Mouse (Mus musculus) liver, embryonic 13.5 days (tissue): ENCODE measurements around the gene Polrmt. TPM values are rescaled to one million over a fixed set of nuclear protein-coding genes. Genes with fewer than 3 reads are reported as not detected.
A peak's percentile ranks its signal among the peaks of the same experiment; 100 is the strongest.

Experiments used
- ATAC-seq: fragments of 200-750 bp; cut with Nextera tagmentation; 2 replicates; pipeline ENCODE4 v1.8.0; 2017; ENCODE audit warnings: low read depth, mild to moderate bottlenecking, moderate number of reproducible peaks, moderate library complexity
- DNase-seq: peaks from one replicate; pipeline ENCODE4 v3.0.0; 2022
- H3K27ac ChIP-seq: fragments of 300-500 bp; sonication (generic); 2 replicates; pipeline ENCODE4 v1.5.1; 2015; ENCODE audit warnings: moderate library complexity, mild to moderate bottlenecking, inconsistent platforms
- H3K27me3 ChIP-seq: fragments of 300-500 bp; sonication (generic); 2 replicates; pipeline ENCODE4 v1.6.1; 2015; ENCODE audit warnings: mild to moderate bottlenecking, inconsistent platforms
- H3K36me3 ChIP-seq: fragments of 300-500 bp; sonication (generic); 2 replicates; pipeline ENCODE4 v1.6.1; 2015; ENCODE audit warnings: mild to moderate bottlenecking, inconsistent platforms
- H3K4me1 ChIP-seq: fragments of 300-500 bp; sonication (generic); replicated peaks from 2 replicates; pipeline ENCODE4 v1.6.1; 2015; ENCODE audit warnings: inconsistent platforms
- H3K4me2 ChIP-seq: fragments of 300-500 bp; sonication (generic); 2 replicates; pipeline ENCODE4 v1.6.1; 2015; ENCODE audit warnings: inconsistent platforms, mild to moderate bottlenecking, moderate library complexity
- H3K4me3 ChIP-seq: fragments of 300-500 bp; sonication (generic); replicated peaks from 2 replicates; pipeline ENCODE4 v1.5.1; 2015; ENCODE audit warnings: mild to moderate bottlenecking, inconsistent platforms
- H3K9ac ChIP-seq: fragments of 300-500 bp; sonication (generic); 2 replicates; pipeline ENCODE4 v1.6.1; 2015; ENCODE audit warnings: mild to moderate bottlenecking, inconsistent platforms
- H3K9me3 ChIP-seq: fragments of 300-500 bp; sonication (generic); replicated peaks from 2 replicates; pipeline ENCODE4 v1.6.1; 2016; ENCODE audit warnings: inconsistent platforms
- WGBS: fragments of 180-500 bp; shearing (Covaris S2); methylation state at CpG from one replicate; pipeline ENCODE4 v1.1.7; 2015; ENCODE audit not compliant: insufficient replicate concordance; 5-methylcytosine and 5-hydroxymethylcytosine counted together
- polyA plus RNA-seq: library from polyadenylated mRNA; unstranded; fragments of >200 nt; fragmentation: Nextera tagmentation; extraction: Ambion mirVana; gene quantifications from 2 replicates; pipeline ENCODE4 v1.2.1, GENCODE M21; 2015

Gene Polrmt
- polyA plus RNA-seq = 20.0 and 20.8 TPM in 2 replicates

- peak within 1 kb of the TSS; percentile 80 for H3K9ac ChIP-seq
- H3K27ac ChIP-seq = peak within 1 kb of the TSS; percentile 67
- H3K36me3 ChIP-seq = peaks cover 30% of the 10 kb centered on the region
- 3% methylated on average over 38 of the region's 38 CpGs for WGBS
- ATAC-seq (peak; percentile 97), DNase-seq (peak; percentile 94)
- peaks cover 36% of the 10 kb centered on the region for H3K4me1 ChIP-seq
- H3K4me2 ChIP-seq = peak within 1 kb of the TSS; percentile 83
- H3K4me3 ChIP-seq = peak within 1 kb of the TSS; percentile 73
- no peaks in the 10 kb centered on the region for H3K9me3 ChIP-seq
- no peaks in the 10 kb centered on the region for H3K27me3 ChIP-seq
Observed at GRCm38 (mm10) chr10:79745898-79746773, at the start of gene Polrmt. Gene Polrmt, minus strand, starts transcription at chr10:79746581.

- Histone ChIP-seq H3K27me3 (peaks cover 16% of the 10 kb centered on the region), H3K27ac (no peak overlapping the region), H3K9me3 (no peaks in the 10 kb centered on the region), H3K36me3 (no peaks in the 10 kb centered on the region), H3K9ac (no peak overlapping the region), H3K4me3 (no peak overlapping the region), H3K4me2 (no peak overlapping the region), H3K4me1 (peaks cover 60% of the 10 kb centered on the region)
- DNase-seq = no peak
- ATAC-seq = no peak
- WGBS = 89% methylated on average over 3 of the region's 3 CpGs
Observed at GRCm38 (mm10) chr10:79795905-79796304, 49.5 kb upstream of the Polrmt start.

- peaks cover 54% of the 10 kb centered on the region for H3K4me1 ChIP-seq
- no peak overlapping the region for H3K27ac ChIP-seq
Observed at GRCm38 (mm10) chr10:79794491-79794931, 48.1 kb upstream of the Polrmt start.

GRCm38 (mm10) chr10:79793738-79794490 lies 47.5 kb upstream of the Polrmt start:
- Histone ChIP-seq H3K4me3 (peak overlapping the region; percentile 69), H3K4me1 (peaks cover 52% of the 10 kb centered on the region), H3K9ac (peak overlapping the region; percentile 73), H3K9me3 (no peaks in the 10 kb centered on the region), H3K27ac (peak overlapping the region; percentile 39; the same call in 1 of the 2 replicates), H3K27me3 (peaks cover 16% of the 10 kb centered on the region), H3K36me3 (no peaks in the 10 kb centered on the region), H3K4me2 (peak overlapping the region; percentile 90)
- DNase-seq = no peak
- 9% methylated on average over 36 of the region's 38 CpGs for WGBS
- 0 out of 2 replicates have a peak, but pooled peaks have one; percentile 4 for ATAC-seq

More at GRCm38 (mm10) chr10:79794491-79794931, 48.1 kb upstream of the Polrmt start:
- Histone ChIP-seq H3K36me3 (no peaks in the 10 kb centered on the region), H3K27me3 (peaks cover 16% of the 10 kb centered on the region), H3K9me3 (no peaks in the 10 kb centered on the region), H3K9ac (peak overlapping the region; percentile 73), H3K4me2 (peak overlapping the region; percentile 90), H3K4me3 (peak overlapping the region; percentile 69)
- 23% methylated on average over 10 of the region's 10 CpGs for WGBS
- no peak for DNase-seq
- no peak for ATAC-seq

GRCm38 (mm10) chr10:79793051-79793737 lies 46.8 kb upstream of the Polrmt start, which contains the start of gene Palm:
Gene Palm, plus strand, starts transcription at chr10:79793572.
- H3K9me3 ChIP-seq = no peaks in the 10 kb centered on the region
- peak within 1 kb of the TSS; percentile 39; the same call in 1 of the 2 replicates for H3K27ac ChIP-seq
- peak; percentile 48 for DNase-seq
- H3K9ac ChIP-seq = peak within 1 kb of the TSS; percentile 73
- peak within 1 kb of the TSS; percentile 69 for H3K4me3 ChIP-seq
- H3K4me1 ChIP-seq = peaks cover 45% of the 10 kb centered on the region
- ATAC-seq = peak; percentile 18; the same call in 1 of the 2 replicates
- H3K36me3 ChIP-seq = no peaks in the 10 kb centered on the region
- 5% methylated on average over 49 of the region's 51 CpGs for WGBS
- H3K27me3 ChIP-seq = peaks cover 16% of the 10 kb centered on the region
- peak within 1 kb of the TSS; percentile 90 for H3K4me2 ChIP-seq

GRCm38 (mm10) chr10:79792339-79793040 lies 46.1 kb upstream of the Polrmt start:
- Histone ChIP-seq H3K4me3 (no peak overlapping the region), H3K27ac (no peak overlapping the region), H3K4me1 (peaks cover 38% of the 10 kb centered on the region), H3K9ac (no peak overlapping the region), H3K36me3 (no peaks in the 10 kb centered on the region), H3K9me3 (no peaks in the 10 kb centered on the region), H3K4me2 (no peak overlapping the region), H3K27me3 (peaks cover 16% of the 10 kb centered on the region)
- DNase-seq (no peak), ATAC-seq (no peak)
- 70% methylated on average over 5 of the region's 5 CpGs for WGBS

- Histone ChIP-seq H3K36me3 (no peaks in the 10 kb centered on the region), H3K4me3 (no peak within 1 kb of the TSS), H3K4me1 (peaks cover 25% of the 10 kb centered on the region), H3K4me2 (no peak within 1 kb of the TSS), H3K27ac (no peak within 1 kb of the TSS), H3K27me3 (peaks cover 16% of the 10 kb centered on the region), H3K9me3 (no peaks in the 10 kb centered on the region), H3K9ac (no peak within 1 kb of the TSS)
- DNase-seq (no peak), ATAC-seq (no peak)
- WGBS = 59% methylated on average over 4 of the region's 4 CpGs
Observed at GRCm38 (mm10) chr10:79790861-79791260, 44.5 kb upstream of the Polrmt start, which contains the start of gene Prss57. Gene Prss57, minus strand, starts transcription at chr10:79790961.

- H3K4me2 ChIP-seq = no peak overlapping the region
- no peak overlapping the region for H3K27ac ChIP-seq
- H3K9me3 ChIP-seq = no peaks in the 10 kb centered on the region
- H3K36me3 ChIP-seq = no peaks in the 10 kb centered on the region
- no peak overlapping the region for H3K9ac ChIP-seq
- DNase-seq (no peak), ATAC-seq (no peak)
- no peak overlapping the region for H3K4me3 ChIP-seq
- H3K27me3 ChIP-seq = peaks cover 14% of the 10 kb centered on the region
- WGBS = 38% methylated on average over 2 of the region's 2 CpGs
- H3K4me1 ChIP-seq = peaks cover 18% of the 10 kb centered on the region
Observed at GRCm38 (mm10) chr10:79789581-79789980, 43.2 kb upstream of the Polrmt start.

GRCm38 (mm10) chr10:79788386-79789158 lies 42.2 kb upstream of the Polrmt start:
- Histone ChIP-seq H3K4me1 (peaks cover 8% of the 10 kb centered on the region), H3K36me3 (no peaks in the 10 kb centered on the region), H3K4me3 (no peak overlapping the region), H3K4me2 (no peak overlapping the region), H3K9me3 (no peaks in the 10 kb centered on the region), H3K27ac (no peak overlapping the region), H3K27me3 (peaks cover 9% of the 10 kb centered on the region), H3K9ac (no peak overlapping the region)
- peak; percentile 56 for DNase-seq
- ATAC-seq = no peak
- 14% methylated on average over 7 of the region's 7 CpGs for WGBS
